ENCODE assay signal across 11 mouse cellular contexts in the genomic region with DNA sequence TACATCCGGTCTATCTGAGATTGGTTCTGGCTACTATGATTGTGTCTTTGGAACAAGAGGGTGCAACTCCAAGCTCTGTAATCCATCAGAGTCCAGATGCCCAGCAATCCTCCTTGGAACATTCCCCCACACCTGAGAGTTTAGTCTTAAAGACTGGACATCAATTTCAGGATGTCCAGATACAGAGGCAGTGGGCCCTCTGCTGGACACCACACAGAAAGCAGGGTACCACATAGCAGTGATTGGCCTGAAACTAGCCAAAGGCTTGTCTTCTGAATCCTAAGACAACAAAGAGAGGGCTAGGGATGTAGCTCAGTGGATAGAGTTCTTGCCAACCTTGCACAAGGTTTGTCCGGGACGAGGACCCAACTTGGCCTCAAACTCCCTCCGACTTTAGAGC. TPM values are rescaled to one million over a fixed set of nuclear protein-coding genes. Genes with fewer than 3 reads are reported as not detected.
A peak's percentile ranks its signal among the peaks of the same experiment; 100 is the strongest.
DNase-seq lines count a peak whose midpoint lies in the region; ATAC-seq and TF ChIP-seq lines count a peak whose summit lies in the region.
"Had no signal": no experiment of that assay in that cellular context is flagged by ENCODE, and none has a peak within 500 bp of the region (broad histone marks: within the 10 kb centered on the region; RNA-seq: fewer than 3 reads in every experiment).

No protein-coding gene starts in this region.

- peak; percentile 41 for DNase-seq in adrenal gland, postnatal 14 days
- no peak for DNase-seq in adrenal gland, adult 18-20 months (ENCODE audit: low spot score in 2 of 2)
- peak; percentile 33 for DNase-seq in kidney, adult 2 months
- no peak for DNase-seq in kidney, adult 11 months
- peak; percentile 30 for DNase-seq in neural tube, embryonic 11.5 days (ENCODE audit: low spot score)
- DNase-seq in neural tube, embryonic 10.5 days (ENCODE audit: extremely low spot score, low spot score), result no peak
- peak; percentile 24 for DNase-seq in stomach, postnatal 0 days (ENCODE audit: low spot score)
- DNase-seq in left cerebral cortex, adult 11 months (ENCODE audit: low spot score), result no peak

- no peak overlapping the region for H3K27ac ChIP-seq in kidney, adult 2 months (ENCODE audit: insufficient read depth, low read depth, low read length)
- no peak overlapping the region for H3K27ac ChIP-seq in neural tube, embryonic 11.5 days (ENCODE audit: low read depth, low read length)
- no peak overlapping the region for H3K27ac ChIP-seq in stomach, postnatal 0 days (replicated peaks)
- H3K27ac ChIP-seq: embryonic facial prominence, embryonic 15.5 days; liver, embryonic 15.5 days had no signal

- H3K36me3 ChIP-seq in kidney, adult 2 months (ENCODE audit: control insufficient read depth, insufficient read depth, low read length), result no peaks in the 10 kb centered on the region
- no peaks in the 10 kb centered on the region for H3K36me3 ChIP-seq in neural tube, embryonic 11.5 days (ENCODE audit: control insufficient read depth, insufficient read depth, low read length)
- no peaks in the 10 kb centered on the region for H3K36me3 ChIP-seq in stomach, postnatal 0 days (ENCODE audit: control insufficient read depth, insufficient read depth, low read length)
- H3K36me3 ChIP-seq: embryonic facial prominence, embryonic 15.5 days; liver, embryonic 15.5 days had no signal

- TF ChIP-seq POLR2A in kidney, adult 2 months (IDR thresholded peaks at IDR 0.05; ENCODE audit: low read depth, low read length), result no peak

- no peak for TF ChIP-seq EP300 in stomach, postnatal 0 days (optimal IDR thresholded peaks at IDR 0.05)

- no peak for ATAC-seq in neural tube, embryonic 11.5 days (ENCODE audit: insufficient read depth, low FRiP score, low TSS enrichment)
- ATAC-seq in stomach, postnatal 0 days (ENCODE audit: low FRiP score, low TSS enrichment), result no peak

- H3K4me2 ChIP-seq in neural tube, embryonic 11.5 days (ENCODE audit: low read depth), result no peak overlapping the region
- no peak overlapping the region for H3K4me2 ChIP-seq in stomach, postnatal 0 days (replicated peaks; ENCODE audit: low read depth)
- H3K4me2 ChIP-seq: embryonic facial prominence, embryonic 15.5 days; liver, embryonic 15.5 days had no signal

- H3K4me1 ChIP-seq in kidney, adult 2 months (ENCODE audit: control insufficient read depth, insufficient read depth, low read length), result no peaks in the 10 kb centered on the region
- no peaks in the 10 kb centered on the region for H3K4me1 ChIP-seq in neural tube, embryonic 11.5 days (ENCODE audit: control insufficient read depth, insufficient read depth, low read length)
- H3K4me1 ChIP-seq in stomach, postnatal 0 days (replicated peaks; ENCODE audit: control insufficient read depth, insufficient read depth), result no peaks in the 10 kb centered on the region
- H3K4me1 ChIP-seq: embryonic facial prominence, embryonic 15.5 days; liver, embryonic 15.5 days had no signal

- peak; percentile 61 for TF ChIP-seq CTCF in kidney, adult 2 months (conservative IDR thresholded peaks at IDR 0.05; ENCODE audit: insufficient read depth, insufficient read length, low read depth, low read length)
- TF ChIP-seq CTCF in stomach, postnatal 0 days (IDR thresholded peaks at IDR 0.05; ENCODE audit: low read depth), result peak; percentile 75

- 68% methylated on average over 4 of the region's 4 CpGs for WGBS in kidney, adult 2 months
- WGBS in neural tube, embryonic 11.5 days, result 73% methylated on average over 4 of the region's 4 CpGs
- WGBS in stomach, postnatal 0 days, result 68% methylated on average over 4 of the region's 4 CpGs

- H3K4me3 ChIP-seq in kidney, adult 2 months (ENCODE audit: insufficient read depth, low read depth, low read length), result no peak overlapping the region
- no peak overlapping the region for H3K4me3 ChIP-seq in neural tube, embryonic 11.5 days (ENCODE audit: low read depth, low read length)
- H3K4me3 ChIP-seq in stomach, postnatal 0 days (ENCODE audit: low read depth, low read length), result no peak overlapping the region
- H3K4me3 ChIP-seq: embryonic facial prominence, embryonic 15.5 days; liver, embryonic 15.5 days had no signal

- no peak overlapping the region for H3K9ac ChIP-seq in neural tube, embryonic 11.5 days (ENCODE audit: low read length)
- H3K9ac ChIP-seq in stomach, postnatal 0 days (ENCODE audit: low read length), result no peak overlapping the region
- H3K9ac ChIP-seq: embryonic facial prominence, embryonic 15.5 days; liver, embryonic 15.5 days had no signal

- no peaks in the 10 kb centered on the region for H3K27me3 ChIP-seq in kidney, adult 2 months (replicated peaks; ENCODE audit: control insufficient read depth, insufficient read depth, low read length)
- H3K27me3 ChIP-seq in neural tube, embryonic 11.5 days (ENCODE audit: control insufficient read depth, insufficient read depth, low read length), result no peaks in the 10 kb centered on the region
- H3K27me3 ChIP-seq in stomach, postnatal 0 days (ENCODE audit: control insufficient read depth, insufficient read depth, low read length), result no peaks in the 10 kb centered on the region
- H3K27me3 ChIP-seq: embryonic facial prominence, embryonic 15.5 days; liver, embryonic 15.5 days had no signal

- no peaks in the 10 kb centered on the region for H3K9me3 ChIP-seq in neural tube, embryonic 11.5 days (ENCODE audit: control insufficient read depth, low read length)
- H3K9me3 ChIP-seq in stomach, postnatal 0 days (ENCODE audit: control insufficient read depth, low read length), result no peaks in the 10 kb centered on the region
- H3K9me3 ChIP-seq: embryonic facial prominence, embryonic 15.5 days; liver, embryonic 15.5 days had no signal

RNA-seq across cellular contexts. Expression of a gene that starts 25.5 kb away (rescaled TPM):
- total RNA-seq in adrenal gland, postnatal 14 days (2021), result 14.4 and 14.9 TPM in 2 replicates
- total RNA-seq in adrenal gland, adult 18-20 months (2021), result 10 to 100 TPM; 14.3 to 15.4 TPM
- polyA plus RNA-seq in kidney, adult 2 months (2012; rRNA removed), result 20.7 and 24.8 TPM in 2 replicates
- 6.6 and 8.1 TPM in 2 replicates for polyA plus RNA-seq in neural tube, embryonic 11.5 days (2014; fragmentation: Nextera tagmentation; extraction: Ambion mirVana)
- polyA plus RNA-seq in stomach, postnatal 0 days (2015; fragmentation: Nextera tagmentation; extraction: Ambion mirVana), result 0.79 and 0.80 TPM in 2 replicates
- total RNA-seq: granulocyte monocyte progenitor cell, adult 5-6 weeks had no signal
- polyA plus RNA-seq: liver, embryonic 15.5 days had no signal

RNA-seq across cellular contexts. Expression of a gene that starts 37.4 kb away (rescaled TPM):
- total RNA-seq in adrenal gland, postnatal 14 days (2021), result 8.3 and 10.7 TPM in 2 replicates
- total RNA-seq in adrenal gland, adult 18-20 months (2021), result 10 to 100 TPM; 35.4 to 60.9 TPM
- 152 and 177 TPM in 2 replicates for polyA plus RNA-seq in kidney, adult 2 months (2012; rRNA removed)
- 53.5 and 60.3 TPM in 2 replicates for polyA plus RNA-seq in neural tube, embryonic 11.5 days (2014; fragmentation: Nextera tagmentation; extraction: Ambion mirVana)
- polyA plus RNA-seq in stomach, postnatal 0 days (2015; fragmentation: Nextera tagmentation; extraction: Ambion mirVana), result 47.7 and 49.5 TPM in 2 replicates
- total RNA-seq: granulocyte monocyte progenitor cell, adult 5-6 weeks had no signal

Comparison
In these comparisons a context has a peak if more than half of its experiments do, and no peak if none do; other contexts are left out.
1. DNase-seq: peak in adrenal gland, postnatal 14 days (single experiment), kidney, adult 2 months (single experiment), neural tube, embryonic 11.5 days (single experiment) and stomach, postnatal 0 days (single experiment); none in adrenal gland, adult 18-20 months (0 of 2), kidney, adult 11 months (single experiment), neural tube, embryonic 10.5 days (single experiment) and left cerebral cortex, adult 11 months (single experiment).